Mouse (Mus musculus) megakaryocyte-erythroid progenitor cell, adult 5-6 weeks (primary cell): ENCODE data around the gene Exosc5. TPM values are rescaled to one million over a fixed set of nuclear protein-coding genes. Genes with fewer than 3 reads are reported as not detected.
A peak's percentile ranks its signal among the peaks of the same experiment; 100 is the strongest.

Experiments
- ATAC-seq: replicated peaks from 2 replicates; pipeline ENCODE4 v1.8.0; 2016; ENCODE audit warnings: mild to moderate bottlenecking, inconsistent platforms; ENCODE audit not compliant: severe bottlenecking, poor library complexity, low FRiP score, low TSS enrichment
- total RNA-seq, 2 experiments: library from RNA; stranded (forward) in 1 of 2; stranded (reverse) in 1 of 2; fragments of 200-1000, 215-1000 nt in 1 of 2; fragments of >200 nt in 1 of 2; fragmentation: Nextera tagmentation in 1 of 2; gene quantifications; 2 replicates each; pipeline ENCODE4 v1.2.3; 2014 to 2017

Gene Exosc5
- total RNA-seq, 2 experiments from 2014 or later, result 43.9 to 123 TPM

GRCm38 (mm10) chr7:25628323-25628620 lies 30.7 kb upstream of the Exosc5 start:
- ATAC-seq, result no peak

- ATAC-seq, result no peak
Measured at GRCm38 (mm10) chr7:25632679-25633078, 26.3 kb upstream of the Exosc5 start.

GRCm38 (mm10) chr7:25636373-25636772 lies 22.6 kb upstream of the Exosc5 start:
- 0 out of 2 replicates have a peak, but pooled peaks have one; percentile 25 for ATAC-seq

GRCm38 (mm10) chr7:25637099-25637498 lies 21.9 kb upstream of the Exosc5 start:
- ATAC-seq, result no peak

GRCm38 (mm10) chr7:25639754-25640153 lies 19.2 kb upstream of the Exosc5 start:
- ATAC-seq, result no peak

GRCm38 (mm10) chr7:25644136-25644535 lies 14.8 kb upstream of the Exosc5 start:
- no peak for ATAC-seq

GRCm38 (mm10) chr7:25644631-25645030 lies 14.3 kb upstream of the Exosc5 start:
- no peak for ATAC-seq

- ATAC-seq, result no peak
Measured at GRCm38 (mm10) chr7:25645074-25645473, 13.9 kb upstream of the Exosc5 start.

- peak; percentile 46; the same call in 1 of the 2 replicates for ATAC-seq
Measured at GRCm38 (mm10) chr7:25647574-25648123, 11.3 kb upstream of the Exosc5 start.

- ATAC-seq, result peak; percentile 49
Measured at GRCm38 (mm10) chr7:25649839-25650238, 9.1 kb upstream of the Exosc5 start.

- peak; percentile 48 for ATAC-seq
Measured at GRCm38 (mm10) chr7:25651281-25651680, 7.7 kb upstream of the Exosc5 start.

- ATAC-seq, result no peak
Measured at GRCm38 (mm10) chr7:25652244-25652759, 6.7 kb upstream of the Exosc5 start.

GRCm38 (mm10) chr7:25655601-25656428 lies 3.1 kb upstream of the Exosc5 start:
- ATAC-seq, result no peak

GRCm38 (mm10) chr7:25657785-25658184 lies 1.2 kb upstream of the Exosc5 start:
- no peak for ATAC-seq

- no peak for ATAC-seq
Measured at GRCm38 (mm10) chr7:25666381-25666780, 7.4 kb downstream of the Exosc5 start.

- no peak for ATAC-seq
Measured at GRCm38 (mm10) chr7:25669158-25669557, 10.2 kb downstream of the Exosc5 start.

- no peak for ATAC-seq
Measured at GRCm38 (mm10) chr7:25669631-25670030, 10.7 kb downstream of the Exosc5 start.

GRCm38 (mm10) chr7:25670096-25670495 lies 11.1 kb downstream of the Exosc5 start:
- no peak for ATAC-seq

GRCm38 (mm10) chr7:25671686-25672085 lies 12.7 kb downstream of the Exosc5 start:
- ATAC-seq, result no peak

GRCm38 (mm10) chr7:25672442-25672841 lies 13.5 kb downstream of the Exosc5 start:
- no peak for ATAC-seq

- 0 out of 2 replicates have a peak, but pooled peaks have one; percentile 16 for ATAC-seq
Measured at GRCm38 (mm10) chr7:25674297-25674696, 15.3 kb downstream of the Exosc5 start.
